Mouse (Mus musculus) B cell, adult 62 days (primary cell): ENCODE results near the gene Foxb2. TPM values are rescaled to one million over a fixed set of nuclear protein-coding genes. Genes with fewer than 3 reads are reported as not detected.

Experiments
- total RNA-seq: library from RNA; stranded (reverse); gene quantifications from 4 replicates; pipeline ENCODE4 v1.2.4, GENCODE M21; 2023

Gene Foxb2
- not detected in 4 replicates for total RNA-seq

DNA sequence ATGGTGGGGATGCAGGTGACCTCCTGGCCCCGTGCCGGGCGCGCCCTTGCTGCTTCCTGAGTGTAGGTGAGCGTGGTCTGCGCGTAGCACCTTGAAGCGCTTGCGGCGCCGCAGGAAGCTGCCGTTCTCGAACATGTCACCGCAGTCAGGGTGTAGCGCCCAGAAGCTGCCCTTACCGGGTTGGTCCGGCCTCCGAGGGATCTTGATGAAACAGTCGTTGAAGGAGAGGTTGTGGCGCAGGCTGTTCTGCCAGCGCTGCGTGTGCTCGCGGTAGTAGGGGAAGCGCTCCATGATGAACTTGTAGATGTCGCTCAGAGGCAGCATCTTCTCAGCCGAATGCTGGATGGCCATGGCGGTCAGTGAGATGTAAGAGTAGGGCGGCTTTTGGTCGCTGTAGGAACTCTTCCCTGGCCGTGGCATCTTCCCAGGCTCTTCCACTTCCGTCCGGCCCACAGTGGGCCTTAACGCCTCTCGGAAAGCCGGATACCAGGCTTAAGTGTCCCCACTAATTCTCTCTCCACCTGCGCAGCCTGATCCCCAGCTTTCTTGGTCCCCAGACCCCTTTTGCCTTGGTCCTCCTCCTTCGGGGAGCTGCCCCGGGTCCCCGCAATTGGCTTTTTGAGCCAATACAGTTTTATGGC lies at the start of gene Foxb2:
Foxb2 (minus strand) TSS at position 585 of the 641 bp plus-strand sequence.

Other genes starting within 250 kb of the Foxb2 start
- 82.9 to 90.6 TPM (median 86.1 TPM) in 4 replicates for gene Vps13a, start 92.9 kb downstream of the Foxb2 start, total RNA-seq
- gene Prune2, start 82.3 kb upstream of the Foxb2 start, total RNA-seq: 0.19 TPM in 1 of 4 replicates, not detected in the others